Mouse (Mus musculus): ENCODE data around the gene Gm4788. TPM values are rescaled to one million over a fixed set of nuclear protein-coding genes. Genes with fewer than 3 reads are reported as not detected.
"Not testable (repeated sequence)": the region's sequence is repeated elsewhere in the genome, so short reads cannot be mapped to it uniquely, and the experiment has no call there.

Gene Gm4788
- not detected in 2 replicates for total RNA-seq (2017)

GRCm38 (mm10) chr1:139781143-139781542 lies at the start of gene Gm4788:
Gm4788 (minus strand) TSS chr1:139781243.
- no peak for ATAC-seq (replicated peaks in 1 of 2; ENCODE audit: insufficient read depth in 1 of 2, low FRiP score in 2 of 2, low TSS enrichment in 1 of 2, low read depth in 1 of 2, poor library complexity in 2 of 2, severe bottlenecking in 2 of 2)

GRCm38 (mm10) chr1:139808594-139808993 lies 27.6 kb upstream of the Gm4788 start:
- ATAC-seq (replicated peaks in 1 of 2; ENCODE audit: insufficient read depth in 1 of 2, low FRiP score in 2 of 2, low TSS enrichment in 1 of 2, low read depth in 1 of 2, poor library complexity in 2 of 2, severe bottlenecking in 2 of 2): no peak

GRCm38 (mm10) chr1:139769913-139770312 lies 11.1 kb downstream of the Gm4788 start:
- not testable (repeated sequence) for ATAC-seq (replicated peaks in 1 of 2; ENCODE audit: insufficient read depth in 1 of 2, low FRiP score in 2 of 2, low TSS enrichment in 1 of 2, low read depth in 1 of 2, poor library complexity in 2 of 2, severe bottlenecking in 2 of 2)

GRCm38 (mm10) chr1:139716681-139717080 lies 64.4 kb downstream of the Gm4788 start:
- not testable (repeated sequence) for ATAC-seq (replicated peaks in 1 of 2; ENCODE audit: insufficient read depth in 1 of 2, low FRiP score in 2 of 2, low TSS enrichment in 1 of 2, low read depth in 1 of 2, poor library complexity in 2 of 2, severe bottlenecking in 2 of 2)

- ATAC-seq (replicated peaks in 1 of 2; ENCODE audit: insufficient read depth in 1 of 2, low FRiP score in 2 of 2, low TSS enrichment in 1 of 2, low read depth in 1 of 2, poor library complexity in 2 of 2, severe bottlenecking in 2 of 2): not testable (repeated sequence)
Observed at GRCm38 (mm10) chr1:139716249-139716648, 64.8 kb downstream of the Gm4788 start.

GRCm38 (mm10) chr1:139649921-139650320 lies 131.1 kb downstream of the Gm4788 start:
- not testable (repeated sequence) for ATAC-seq (replicated peaks in 1 of 2; ENCODE audit: insufficient read depth in 1 of 2, low FRiP score in 2 of 2, low TSS enrichment in 1 of 2, low read depth in 1 of 2, poor library complexity in 2 of 2, severe bottlenecking in 2 of 2)

Other genes starting within 250 kb of the Gm4788 start
- gene Cfhr1, start 221.0 kb downstream of the Gm4788 start, total RNA-seq (2017): not detected in 2 replicates
- gene Cfhr2, start 77.5 kb upstream of the Gm4788 start, total RNA-seq (2017): not detected in 2 replicates